Mouse (Mus musculus) bone marrow, adult 2 months (tissue): ENCODE measurements at regions not wholly inside any gene's neighbourhood (a gene's known extent, or its start where the extent isn't known, plus 50 kb on each side); places are given as distances from the start of the nearest gene placed in this dataset.

Experiments used
- CTCF ChIP-seq: fragments of 200-500 bp; IDR thresholded peaks from 2 replicates; pipeline ENCODE4 v1.5.1; 2011; ENCODE audit warnings: low read length, control low read depth; ENCODE audit not compliant: control insufficient read depth, insufficient read depth
- POLR2A ChIP-seq: fragments of 200-500 bp; IDR thresholded peaks from 2 replicates; pipeline ENCODE4 v1.6.1; 2011; ENCODE audit warnings: low read depth, mild to moderate bottlenecking, control low read depth, low read length, borderline replicate concordance; ENCODE audit not compliant: control insufficient read depth

DNA sequence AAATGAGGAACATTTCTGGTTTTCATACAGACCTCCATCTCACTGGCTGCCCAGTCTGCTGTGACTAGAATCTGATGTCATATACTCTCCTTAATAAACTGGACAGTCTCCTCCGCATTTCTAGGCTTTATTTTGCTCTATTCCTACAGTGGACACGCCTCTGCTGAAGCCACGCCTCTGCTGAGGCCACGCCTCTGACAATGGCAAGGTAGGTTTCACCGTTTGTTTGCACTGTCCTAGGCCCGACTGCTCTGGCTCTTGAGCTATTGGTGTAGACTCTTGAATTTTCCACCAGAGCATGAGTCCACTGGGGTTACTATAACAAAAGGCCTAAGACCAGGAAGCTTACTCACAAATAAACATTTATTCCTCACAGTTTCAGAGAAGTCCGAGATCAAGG is 69.8 kb upstream of the Pax2 start:
- TF ChIP-seq POLR2A (no peak), CTCF (no peak)
